Mouse (Mus musculus): ENCODE data around the gene Cyp2j12. TPM values are rescaled to one million over a fixed set of nuclear protein-coding genes. Genes with fewer than 3 reads are reported as not detected.

Cyp2j12 gene
- 0.08 and 0.09 TPM in 2 replicates for polyA plus RNA-seq (2012; rRNA removed)

GRCm38 (mm10) chr4:96140732-96141467 lies at the start of gene Cyp2j12:
Gene Cyp2j12 (minus strand): TSS chr4:96141152.

GRCm38 (mm10) chr4:96077261-96078125 lies 63.5 kb downstream of the Cyp2j12 start, which contains the start of gene Cyp2j13:
Gene Cyp2j13 (minus strand): TSS chr4:96077546.

Other genes starting within 250 kb of the Cyp2j12 start
- gene Hook1, start 173.9 kb downstream of the Cyp2j12 start, polyA plus RNA-seq (2012; rRNA removed): 2.7 and 3.7 TPM in 2 replicates
- gene Cyp2j13, start 63.6 kb downstream of the Cyp2j12 start, polyA plus RNA-seq (2012; rRNA removed): 0.03 TPM in 1 of 2 replicates, not detected in the other
- gene Cyp2j7, start 95.5 kb upstream of the Cyp2j12 start, polyA plus RNA-seq (2012; rRNA removed): not detected in 2 replicates
- gene Cyp2j11, start 207.5 kb upstream of the Cyp2j12 start, polyA plus RNA-seq (2012; rRNA removed): 0.20 TPM in 1 of 2 replicates, not detected in the other

Measured in ovary, adult 2 months (tissue).